Mouse (Mus musculus) spleen, adult 2 months (tissue): ENCODE data around the gene Mylk4.

ENCODE experiments used
- CTCF ChIP-seq: fragments of 200-500 bp; IDR thresholded peaks from 2 replicates; pipeline ENCODE4 v1.5.1; 2011; ENCODE audit warnings: mild to moderate bottlenecking, inconsistent platforms; ENCODE audit not compliant: insufficient read depth, insufficient read length, insufficient replicate concordance; ENCODE audit errors: extremely low read depth
- POLR2A ChIP-seq: fragments of 200-500 bp; IDR thresholded peaks from 2 replicates; pipeline ENCODE4 v1.6.1; 2011; ENCODE audit warnings: low read depth, low read length, inconsistent platforms

DNA sequence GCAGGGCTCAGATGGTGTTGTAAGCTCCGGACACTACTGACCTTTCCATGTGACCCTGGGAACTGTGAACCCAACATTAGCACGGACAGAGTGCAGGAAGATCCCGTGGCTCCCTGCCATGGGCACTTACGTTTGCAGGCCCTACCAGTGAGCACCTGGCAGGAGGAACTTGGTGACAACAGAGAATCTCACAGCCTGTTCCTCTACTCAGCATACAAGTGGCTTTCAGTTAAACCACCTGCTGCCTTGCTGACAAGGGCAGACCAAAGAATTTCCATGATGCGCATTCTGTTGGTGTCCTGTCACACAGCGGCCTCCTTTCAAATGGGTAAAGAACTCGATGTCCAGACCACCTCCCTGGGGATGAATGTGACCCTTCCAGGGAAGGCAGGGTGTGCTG, 19.3 kb downstream of the Mylk4 start:
- TF ChIP-seq CTCF (no peak), POLR2A (no peak)
